19 mouse cellular contexts compared by ENCODE assay signal in genomic region chr13:19830560-19830959, GRCm38 (mm10). TPM values are rescaled to one million over a fixed set of nuclear protein-coding genes. Genes with fewer than 3 reads are reported as not detected.
"Had no signal": no experiment of that assay in that cellular context is flagged by ENCODE, and none has a peak within 500 bp of the region (broad histone marks: within the 10 kb centered on the region; RNA-seq: fewer than 3 reads in every experiment).

No protein-coding gene starts in this region.

- ATAC-seq: liver, postnatal 0 days; midbrain, embryonic 16.5 days had no signal

- H3K4me2 ChIP-seq: liver, embryonic 11.5 days; liver, embryonic 13.5 days; liver, embryonic 15.5 days; lung, embryonic 15.5 days; midbrain, embryonic 12.5 days; neural tube, embryonic 12.5 days; stomach, embryonic 15.5 days had no signal

- H3K9me3 ChIP-seq: liver, embryonic 13.5 days; liver, embryonic 15.5 days; lung, embryonic 15.5 days; midbrain, embryonic 10.5 days; midbrain, embryonic 12.5 days; neural tube, embryonic 12.5 days; stomach, embryonic 15.5 days had no signal

- H3K27me3 ChIP-seq: liver, embryonic 13.5 days; liver, embryonic 15.5 days; lung, embryonic 15.5 days; midbrain, embryonic 12.5 days; neural tube, embryonic 12.5 days; stomach, embryonic 15.5 days had no signal

- H3K4me3 ChIP-seq: liver, embryonic 13.5 days; liver, embryonic 15.5 days; lung, embryonic 15.5 days; midbrain, embryonic 10.5 days; midbrain, embryonic 12.5 days; neural tube, embryonic 12.5 days; stomach, embryonic 15.5 days had no signal

- H3K9ac ChIP-seq: liver, embryonic 13.5 days; liver, embryonic 15.5 days; liver, postnatal 0 days; lung, embryonic 15.5 days; midbrain, embryonic 12.5 days; neural tube, embryonic 12.5 days; stomach, embryonic 15.5 days had no signal

- DNase-seq: liver, embryonic 13.5 days; liver, postnatal 0 days; lung, adult 2 months; lung, postnatal 14 days; midbrain, embryonic 14.5 days; right cerebral cortex, postnatal 14 days; thymus, adult 2 months; thymus, postnatal 25 days; thymus, postnatal 4 days had no signal

- H3K36me3 ChIP-seq: liver, embryonic 13.5 days; liver, embryonic 15.5 days; lung, embryonic 15.5 days; midbrain, embryonic 10.5 days; midbrain, embryonic 12.5 days; neural tube, embryonic 12.5 days; stomach, embryonic 15.5 days had no signal

- H3K4me1 ChIP-seq: liver, embryonic 13.5 days; lung, embryonic 15.5 days; midbrain, embryonic 10.5 days; midbrain, embryonic 12.5 days; neural tube, embryonic 12.5 days; stomach, embryonic 15.5 days had no signal

- H3K27ac ChIP-seq: liver, embryonic 13.5 days; liver, embryonic 15.5 days; lung, embryonic 15.5 days; midbrain, embryonic 10.5 days; midbrain, embryonic 12.5 days; neural tube, embryonic 12.5 days; stomach, embryonic 15.5 days; stomach, postnatal 0 days had no signal

RNA-seq across cellular contexts. Expression of gene Gpr141, which starts 6.5 kb away (rescaled TPM):
- polyA plus RNA-seq: midbrain, embryonic 12.5 days; neural tube, embryonic 14.5 days had no signal
